Mouse (Mus musculus): ENCODE measurements around the gene Lce1e.
A peak's percentile ranks its signal among the peaks of the same experiment; 100 is the strongest.

The Lce1e gene

DNA sequence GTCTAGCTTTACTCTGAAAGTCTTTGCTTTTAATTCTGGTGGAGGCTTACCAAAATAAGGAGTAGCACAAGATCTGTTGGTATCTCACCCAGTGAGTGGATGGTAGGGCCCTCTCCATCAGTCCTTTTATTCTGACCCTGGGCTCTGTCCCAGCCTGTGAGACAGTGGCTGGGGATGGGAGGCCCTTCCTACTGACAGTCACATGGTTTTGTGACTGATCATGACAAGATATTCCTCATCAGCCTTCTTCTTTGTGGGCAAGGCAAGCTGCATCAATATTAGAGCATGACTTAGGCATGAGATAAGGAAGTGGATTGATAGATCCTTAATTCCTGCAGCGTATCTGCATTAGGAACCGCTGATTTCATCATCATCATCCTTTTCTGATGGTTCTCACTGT is at the start of gene Lce1e:
Lce1e (minus strand) TSS at position 101 of the 400 bp plus-strand sequence.
- DNase-seq, result no peak

DNA sequence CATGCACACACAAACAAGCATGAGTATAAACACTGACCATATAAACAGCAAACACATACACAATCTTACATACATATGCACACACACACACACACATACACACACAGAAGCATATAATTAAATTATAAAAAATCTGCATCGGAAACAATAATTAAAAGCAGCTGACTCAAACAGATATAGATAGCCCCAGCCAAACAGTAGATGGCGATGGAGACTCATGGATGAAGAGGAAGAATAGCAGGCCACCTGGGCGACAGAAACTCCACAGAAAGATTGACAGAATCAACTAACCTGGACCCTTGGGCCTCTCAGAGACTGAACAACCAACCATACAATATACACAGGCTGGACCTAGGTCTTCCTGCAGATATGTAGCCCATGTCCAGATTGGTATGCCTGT is 44.3 kb upstream of the Lce1e start:
- DNase-seq, result no peak

DNA sequence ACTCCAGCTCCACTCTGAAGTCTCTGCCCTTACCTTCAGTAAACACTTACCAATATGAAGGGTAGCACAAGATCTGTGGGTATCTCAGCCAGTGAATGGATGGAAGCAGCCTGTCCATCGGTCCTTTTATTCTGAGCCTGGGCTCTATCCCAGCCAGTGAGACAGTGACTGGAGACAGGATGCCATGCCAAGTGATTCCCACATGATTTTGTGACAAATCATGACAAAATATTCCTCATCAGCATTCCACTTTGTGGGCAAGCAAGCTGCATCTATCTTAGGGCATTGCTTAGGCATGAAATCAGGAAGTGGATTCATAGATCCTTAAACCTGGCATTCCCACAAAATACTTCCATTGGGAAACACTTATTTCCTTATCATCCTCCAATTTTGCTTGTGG is 43.4 kb upstream of the Lce1e start, which contains the start of gene Lce1g:
Lce1g (minus strand) TSS at position 101 of the 400 bp plus-strand sequence.
- no peak for DNase-seq

DNA sequence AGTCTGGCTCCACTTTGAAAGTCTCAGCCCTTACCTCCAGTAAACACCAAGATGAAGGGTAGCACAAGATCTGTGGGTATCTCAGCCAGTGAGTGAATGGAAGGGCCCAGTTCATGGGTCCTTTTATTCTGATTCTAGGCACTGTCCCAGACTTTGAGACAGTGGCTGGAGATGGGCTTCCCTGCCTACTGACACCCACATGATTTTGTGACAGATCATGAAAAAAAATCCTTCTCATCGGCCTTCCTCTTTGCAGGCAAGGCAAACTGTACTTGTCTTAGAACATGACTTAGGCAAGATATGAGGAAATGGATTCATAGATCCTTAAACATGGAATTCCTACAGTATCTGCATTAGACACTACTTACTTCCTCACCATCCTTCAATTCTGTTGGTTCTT is 30.1 kb upstream of the Lce1e start, which contains the start of gene Gm38119:
Gm38119 (minus strand) TSS at position 101 of the 400 bp plus-strand sequence.
- no peak for DNase-seq

- no peak for DNase-seq
Observed at GRCm38 (mm10) chr3:92722631-92723030, 13.8 kb upstream of the Lce1e start.

DNA sequence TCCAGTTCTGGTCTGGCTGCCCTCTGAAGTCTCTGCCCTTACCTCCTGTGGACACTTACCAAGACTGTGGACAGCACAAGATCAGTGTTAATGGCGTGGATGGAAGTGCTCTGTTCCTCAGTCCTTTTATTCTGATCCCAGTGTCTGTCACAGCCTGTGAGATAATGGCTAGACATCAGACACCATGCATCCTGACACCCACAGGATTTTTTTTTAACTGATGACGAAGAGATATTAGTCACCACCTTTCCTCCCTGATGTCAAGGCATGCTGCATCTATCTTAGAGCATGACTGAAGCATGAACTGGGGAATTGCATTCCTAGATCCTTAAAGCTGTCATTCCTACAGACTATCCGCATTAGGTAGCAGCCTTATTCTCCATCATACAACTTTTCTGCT is 11.4 kb upstream of the Lce1e start, which contains the start of gene Lce1f:
Lce1f (minus strand) TSS at position 101 of the 400 bp plus-strand sequence.
- DNase-seq, result no peak

DNA sequence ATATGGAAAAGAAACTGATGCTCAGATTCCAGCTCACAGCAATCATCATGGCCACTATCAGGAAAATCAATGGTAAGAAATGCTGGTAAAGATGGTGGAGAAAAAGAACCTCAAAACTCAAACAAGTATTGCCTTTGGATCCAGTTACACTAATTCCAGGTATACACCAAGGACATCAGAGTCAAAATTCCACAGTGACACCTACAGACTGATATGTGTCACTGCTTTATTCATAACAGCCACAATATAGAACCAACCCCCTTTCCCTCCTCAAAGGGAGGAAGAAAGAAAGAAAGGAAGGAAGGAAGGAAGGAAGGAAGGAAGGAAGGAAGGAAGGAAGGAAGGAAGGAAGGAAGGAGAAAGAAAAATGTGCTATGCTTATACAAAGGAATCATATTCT is 6.2 kb upstream of the Lce1e start:
- DNase-seq, result no peak

- no peak for DNase-seq
Observed at GRCm38 (mm10) chr3:92694613-92695012, 14.3 kb downstream of the Lce1e start.

DNA sequence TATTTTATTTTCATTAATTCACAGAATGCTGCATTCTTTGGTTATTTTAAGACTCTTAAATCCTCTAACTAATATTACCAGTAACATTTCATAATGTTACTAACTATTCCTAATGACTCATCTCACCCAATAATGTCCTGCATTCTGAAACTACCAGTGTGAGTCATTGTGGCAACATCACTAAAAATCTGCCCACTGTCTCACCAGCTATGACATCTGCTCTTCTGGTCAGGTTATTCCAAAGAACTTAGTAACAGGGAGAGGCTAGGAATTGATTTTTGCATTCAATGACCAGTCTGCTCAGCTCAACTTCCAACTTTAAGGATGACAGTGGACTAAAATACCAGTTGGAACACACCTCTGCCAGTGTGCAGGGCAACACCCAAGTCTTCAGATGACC is 17.2 kb downstream of the Lce1e start:
- DNase-seq, result no peak

- peak; percentile 15 to 40 for DNase-seq
Observed at GRCm38 (mm10) chr3:92689154-92689553, 19.7 kb downstream of the Lce1e start.

GRCm38 (mm10) chr3:92687110-92687509 is 21.8 kb downstream of the Lce1e start, which contains the start of gene Lce1d:
Gene Lce1d (minus strand): TSS chr3:92687210.
- no peak for DNase-seq

DNA sequence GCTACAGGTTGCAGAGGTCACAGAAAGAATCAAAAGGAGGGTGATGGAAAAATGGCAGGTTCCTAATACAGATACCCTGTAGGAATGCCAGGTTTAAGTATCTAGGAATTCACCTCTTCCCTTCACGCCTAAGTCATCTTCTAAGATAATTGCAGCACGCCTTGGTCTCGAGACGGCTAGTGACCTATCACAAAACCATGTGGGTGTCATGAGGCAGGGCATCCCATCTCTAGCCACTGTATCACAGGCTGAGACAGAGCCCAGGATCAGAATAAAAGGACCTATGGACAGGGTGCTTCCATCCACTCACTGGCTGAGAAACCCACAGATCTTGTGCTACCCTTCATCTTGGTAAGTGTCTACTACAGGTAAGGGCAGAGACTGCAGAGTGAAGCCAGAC is 29.9 kb downstream of the Lce1e start, which contains the start of gene Lce1c:
Lce1c (plus strand) TSS at position 301 of the 400 bp plus-strand sequence.
- DNase-seq, result no peak

DNA sequence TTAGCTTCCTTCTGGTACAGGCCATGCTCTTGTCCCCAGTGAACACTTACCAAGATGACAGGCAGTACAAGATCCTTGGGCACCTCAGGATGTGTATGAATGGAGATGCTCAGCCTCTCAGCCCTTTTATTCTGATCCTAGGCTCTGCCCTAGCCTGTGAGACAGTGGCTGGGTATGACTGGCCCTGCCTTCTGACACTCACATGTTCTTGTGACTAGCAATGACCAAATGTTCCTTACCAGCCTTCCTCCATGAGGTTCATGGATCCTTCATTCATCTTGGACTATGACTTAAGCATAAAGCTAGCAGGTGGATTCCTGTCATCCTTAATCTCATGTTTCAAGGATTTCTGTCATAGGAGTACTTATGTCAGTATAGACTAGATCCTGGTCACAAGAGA is 38.7 kb downstream of the Lce1e start, which contains the start of gene Lce1a2:
Lce1a2 (minus strand) TSS at position 101 of the 400 bp plus-strand sequence.
- DNase-seq, result no peak
